Mouse (Mus musculus) C2C12 (cell line): ENCODE measurements around the gene Pnpla3. TPM values are rescaled to one million over a fixed set of nuclear protein-coding genes. Genes with fewer than 3 reads are reported as not detected.
A peak's percentile ranks its signal among the peaks of the same experiment; 100 is the strongest.

ENCODE experiments used
- H3K27me3 ChIP-seq: one replicate; pipeline ENCODE4 v1.6.1; 2011; ENCODE audit not compliant: control insufficient read depth, insufficient read depth, insufficient read length
- H3K36me3 ChIP-seq: one replicate; pipeline ENCODE4 v1.6.1; 2011; ENCODE audit not compliant: control insufficient read depth, insufficient read depth
- H3K4me3 ChIP-seq: one replicate; pipeline ENCODE4 v1.5.1; 2011; ENCODE audit warnings: mild to moderate bottlenecking, control low read depth; ENCODE audit not compliant: poor library complexity, insufficient read depth, severe bottlenecking
- H3K79me2 ChIP-seq: one replicate; pipeline ENCODE4 v1.6.1; 2011; ENCODE audit not compliant: control insufficient read depth, insufficient read depth
- H3K79me3 ChIP-seq: one replicate; pipeline ENCODE4 v1.6.1; 2011; ENCODE audit warnings: low read depth, control low read depth
- H3ac ChIP-seq: one replicate; pipeline ENCODE3; 2011; ENCODE audit warnings: low read depth; ENCODE audit not compliant: control insufficient read depth, insufficient read length
- CEBPB ChIP-seq: IDR thresholded peaks from one replicate; pipeline ENCODE4 v1.6.1; 2011; ENCODE audit warnings: low read depth, mild to moderate bottlenecking, control low read depth, moderate library complexity
- CTCF ChIP-seq: IDR thresholded peaks from one replicate; pipeline ENCODE4 v1.5.1; 2011; ENCODE audit not compliant: control insufficient read depth, insufficient read depth, insufficient read length
- FOSL1 ChIP-seq: IDR thresholded peaks from one replicate; pipeline ENCODE4 v1.8.0; 2011; ENCODE audit warnings: mild to moderate bottlenecking, low read length; ENCODE audit not compliant: poor library complexity, insufficient read depth, severe bottlenecking
- MAX ChIP-seq: IDR thresholded peaks from one replicate; pipeline ENCODE4 v1.6.1; 2011; ENCODE audit warnings: mild to moderate bottlenecking, control low read depth
- MYOD1 ChIP-seq: IDR thresholded peaks from one replicate; pipeline ENCODE4 v1.6.1; 2011; ENCODE audit warnings: low read depth; ENCODE audit not compliant: control insufficient read depth, insufficient read length
- MYOG ChIP-seq: IDR thresholded peaks from one replicate; pipeline ENCODE4 v1.6.1; 2011; ENCODE audit not compliant: control insufficient read depth, insufficient read length; ENCODE audit errors: extremely low read depth
- USF1 ChIP-seq: IDR thresholded peaks from one replicate; pipeline ENCODE4 v1.6.1; 2011; ENCODE audit warnings: low read depth, mild to moderate bottlenecking, control low read depth, moderate library complexity
- polyA plus RNA-seq: library from polyadenylated mRNA; unstranded; fragments of >200 nt; fragmentation: generic; extraction: Trizol; gene quantifications from one replicate; pipeline ENCODE4 v1.2.1, GENCODE M21; 2012; ENCODE audit warnings: missing spikeins

The Pnpla3 gene
- polyA plus RNA-seq, 1 experiment: not detected

DNA sequence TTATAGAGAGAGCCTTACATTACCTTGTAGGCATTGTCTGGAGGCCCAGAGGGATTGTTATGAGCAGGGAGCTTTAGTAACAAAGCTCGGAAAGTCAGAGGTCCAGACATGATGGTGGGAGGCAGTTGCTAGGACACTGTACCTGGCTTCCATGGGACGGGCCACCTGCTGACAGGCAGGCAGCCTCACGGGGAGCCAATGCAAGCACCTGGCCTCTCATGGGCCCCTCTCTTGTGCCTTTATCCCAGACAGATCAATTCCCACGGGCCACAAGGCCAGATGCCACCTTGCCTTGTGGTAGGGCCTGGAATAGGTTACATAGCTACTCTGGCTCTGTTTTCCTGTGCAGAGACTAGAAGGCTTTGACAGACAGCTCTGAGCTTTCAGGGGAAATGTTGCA lies 43.9 kb downstream of the Pnpla3 start:
- Histone ChIP-seq H3K27me3 (no peaks in the 10 kb centered on the region), H3K4me3 (no peak overlapping the region), H3K79me3 (no peaks in the 10 kb centered on the region), H3K36me3 (peaks cover 69% of the 10 kb centered on the region), H3ac (no peak overlapping the region), H3K79me2 (no peaks in the 10 kb centered on the region)
- TF ChIP-seq USF1 (no peak), MAX (no peak), CTCF (no peak), MYOD1 (no peak), CEBPB (no peak), FOSL1 (no peak), MYOG (no peak)

DNA sequence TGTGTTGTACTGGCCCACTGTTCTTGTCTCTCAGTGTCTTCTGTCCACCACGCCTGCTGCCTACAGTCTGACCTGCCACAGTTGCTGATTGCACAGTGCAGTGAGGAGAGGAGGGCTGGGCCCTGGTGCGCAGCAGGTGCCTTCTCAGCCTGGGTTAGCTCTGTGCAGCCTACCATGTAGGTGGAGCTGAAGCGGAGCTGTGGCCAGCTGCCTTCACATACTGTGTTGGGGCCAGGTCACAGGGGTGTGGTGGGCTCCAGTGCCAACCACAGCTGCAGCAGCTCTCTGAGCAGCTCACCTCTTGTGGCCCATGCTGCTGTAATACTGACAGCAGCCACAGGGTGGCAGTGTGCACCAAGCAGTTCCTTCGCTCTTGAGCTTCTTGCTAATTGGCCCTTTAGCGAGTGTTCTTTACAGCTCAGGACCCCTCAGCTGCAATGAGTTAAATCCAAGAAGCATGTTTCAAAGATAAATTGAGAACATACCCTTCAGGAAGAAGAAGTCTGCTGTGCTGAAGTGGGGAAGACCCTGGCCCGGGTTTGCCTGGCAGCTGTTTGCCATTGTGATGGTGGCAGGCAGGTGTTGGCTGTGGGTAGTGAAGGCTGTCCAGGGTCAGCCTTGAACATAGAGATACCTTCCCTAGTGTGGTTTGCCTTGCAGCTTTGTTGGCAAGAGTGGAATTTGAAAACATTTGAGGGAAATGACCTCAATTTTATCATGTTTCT lies 44.6 kb downstream of the Pnpla3 start:
- Histone ChIP-seq H3K79me2 (no peaks in the 10 kb centered on the region), H3K4me3 (no peak overlapping the region), H3K79me3 (no peaks in the 10 kb centered on the region), H3K36me3 (peaks cover 63% of the 10 kb centered on the region), H3K27me3 (no peaks in the 10 kb centered on the region), H3ac (no peak overlapping the region)
- TF ChIP-seq USF1 (no peak), MAX (peak; percentile 28), CEBPB (no peak), MYOD1 (peak; percentile 91), CTCF (peak; percentile 99)

DNA sequence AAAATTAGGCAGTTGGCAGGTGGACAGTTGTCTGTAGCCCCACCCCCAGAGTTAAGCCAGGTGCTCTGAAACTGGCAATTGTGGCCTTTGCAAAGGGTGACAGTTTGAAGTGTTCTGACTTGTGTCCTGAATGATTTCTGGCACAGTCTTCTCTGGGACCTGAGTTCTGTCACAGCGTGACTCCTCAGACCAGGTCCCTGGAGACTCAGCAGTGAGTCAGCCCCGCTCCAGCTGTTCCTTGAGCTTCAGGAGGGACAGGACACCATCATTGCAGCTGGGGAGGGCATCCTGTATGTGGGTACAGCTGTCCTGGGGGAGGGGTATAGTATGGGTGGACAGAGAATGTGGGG lies 45.1 kb downstream of the Pnpla3 start:
- TF ChIP-seq MYOD1: peak; percentile 99
- TF ChIP-seq MYOG: no peak
- TF ChIP-seq USF1: no peak
- no peak for TF ChIP-seq CTCF
- peak; percentile 88 for TF ChIP-seq MAX
- TF ChIP-seq CEBPB: peak; percentile 1
- TF ChIP-seq FOSL1: peak; percentile 98
- no peaks in the 10 kb centered on the region for H3K27me3 ChIP-seq
- H3K36me3 ChIP-seq: peaks cover 57% of the 10 kb centered on the region
- H3ac ChIP-seq: no peak overlapping the region
- no peaks in the 10 kb centered on the region for H3K79me3 ChIP-seq
- H3K79me2 ChIP-seq: no peaks in the 10 kb centered on the region
- no peak overlapping the region for H3K4me3 ChIP-seq

DNA sequence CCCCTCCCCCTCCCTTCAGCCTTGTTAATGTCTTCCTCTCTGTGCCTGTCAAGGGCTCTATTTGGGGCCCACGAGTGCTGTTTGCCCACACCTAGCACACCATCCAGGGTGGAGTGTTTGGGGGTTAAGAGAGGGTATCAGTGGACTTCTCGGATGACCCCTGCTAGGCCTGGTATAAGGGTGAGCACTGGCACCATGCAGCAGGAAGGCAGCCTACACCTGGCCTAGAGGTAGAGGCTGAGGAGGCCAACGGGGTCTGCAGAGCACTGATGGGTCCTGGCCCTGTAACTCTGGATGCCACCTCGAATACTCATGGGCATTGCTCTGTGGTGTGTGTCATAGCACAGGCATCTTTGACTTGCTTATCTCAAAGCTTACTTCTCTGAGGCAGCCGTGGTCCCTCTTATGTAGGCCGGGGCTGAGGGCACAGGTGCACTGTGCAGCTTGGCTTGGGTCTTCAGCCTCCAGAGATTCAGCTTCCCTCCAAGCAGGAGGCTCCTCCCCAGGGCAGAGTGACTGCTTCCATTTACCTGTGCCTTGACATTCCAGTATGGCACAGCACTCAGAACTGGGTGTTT lies 45.6 kb downstream of the Pnpla3 start:
- Histone ChIP-seq H3K36me3 (peaks cover 52% of the 10 kb centered on the region), H3K79me2 (no peaks in the 10 kb centered on the region), H3K79me3 (no peaks in the 10 kb centered on the region), H3K27me3 (no peaks in the 10 kb centered on the region), H3K4me3 (no peak overlapping the region), H3ac (peak overlapping the region; percentile 31)
- TF ChIP-seq MYOD1 (peak; percentile 52), MAX (peak; percentile 36), CTCF (no peak), CEBPB (no peak), FOSL1 (no peak)

DNA sequence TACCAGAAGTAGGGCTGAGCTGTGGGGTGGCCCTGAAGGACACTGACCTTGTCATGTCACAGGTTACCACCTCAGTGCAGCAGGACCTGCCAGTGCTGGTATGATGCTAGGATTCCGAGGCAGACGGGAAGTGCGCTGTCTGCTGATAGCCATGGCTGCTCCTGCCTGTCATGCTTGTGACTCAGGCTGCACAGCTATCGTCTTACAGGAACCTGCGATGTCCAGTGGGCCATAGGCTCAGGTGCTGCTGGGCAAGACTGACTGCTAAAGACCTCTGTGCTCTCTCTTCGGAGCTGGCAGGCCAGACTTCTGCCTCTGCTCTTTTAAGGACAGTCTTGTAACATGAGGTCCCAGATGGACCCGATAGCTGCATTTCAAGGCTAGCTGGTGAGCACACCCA lies 46.8 kb downstream of the Pnpla3 start:
- H3K36me3 ChIP-seq: peaks cover 42% of the 10 kb centered on the region
- H3ac ChIP-seq: no peak overlapping the region
- no peaks in the 10 kb centered on the region for H3K27me3 ChIP-seq
- TF ChIP-seq MYOG (no peak), FOSL1 (no peak), MYOD1 (no peak), CTCF (no peak), MAX (no peak), CEBPB (no peak), USF1 (no peak)
- no peaks in the 10 kb centered on the region for H3K79me2 ChIP-seq
- H3K79me3 ChIP-seq: no peaks in the 10 kb centered on the region
- H3K4me3 ChIP-seq: no peak overlapping the region

DNA sequence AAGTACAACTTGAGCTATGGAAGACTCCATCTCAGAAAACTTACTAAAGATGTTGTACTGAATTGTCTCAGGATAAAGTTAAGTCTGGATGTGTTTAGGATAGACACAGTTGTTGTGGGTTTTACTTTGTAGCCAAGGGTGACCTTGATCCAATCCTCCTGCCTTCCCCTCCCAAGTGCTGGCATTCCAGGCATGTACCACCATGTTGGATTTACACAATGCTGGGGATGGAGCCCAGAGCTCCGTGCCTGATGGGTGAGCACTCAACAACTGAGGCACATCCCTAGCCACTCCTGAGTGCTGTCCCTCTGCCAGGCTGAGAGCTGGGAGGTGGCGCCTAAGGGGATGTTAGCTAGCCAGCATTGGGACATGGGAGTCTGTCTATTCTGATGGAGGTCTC lies 47.6 kb downstream of the Pnpla3 start:
- H3K36me3 ChIP-seq: peaks cover 34% of the 10 kb centered on the region
- TF ChIP-seq USF1 (no peak), CTCF (no peak), MAX (no peak), MYOD1 (no peak), FOSL1 (no peak), CEBPB (no peak), MYOG (no peak)
- H3ac ChIP-seq: no peak overlapping the region
- no peaks in the 10 kb centered on the region for H3K79me2 ChIP-seq
- H3K79me3 ChIP-seq: no peaks in the 10 kb centered on the region
- H3K4me3 ChIP-seq: no peak overlapping the region
- no peaks in the 10 kb centered on the region for H3K27me3 ChIP-seq
